Mouse (Mus musculus): ENCODE results near the gene Mrpl33.

The Mrpl33 gene

GRCm38 (mm10) chr5:31698297-31698726 is 101.6 kb downstream of the Mrpl33 start:
- peak; percentile 95 for DNase-seq (ENCODE audit: low read depth)

- no peak for DNase-seq (ENCODE audit: low read depth)
Observed at GRCm38 (mm10) chr5:31698931-31699330, 102.2 kb downstream of the Mrpl33 start.

GRCm38 (mm10) chr5:31699397-31699796 is 102.7 kb downstream of the Mrpl33 start:
- no peak for DNase-seq (ENCODE audit: low read depth)

- DNase-seq (ENCODE audit: low read depth): no peak
Observed at GRCm38 (mm10) chr5:31704971-31705370, 108.2 kb downstream of the Mrpl33 start.

GRCm38 (mm10) chr5:31706826-31707225 is 110.1 kb downstream of the Mrpl33 start:
- no peak for DNase-seq (ENCODE audit: low read depth)

GRCm38 (mm10) chr5:31709389-31709788 is 112.7 kb downstream of the Mrpl33 start:
- no peak for DNase-seq (ENCODE audit: low read depth)

- no peak for DNase-seq (ENCODE audit: low read depth)
Observed at GRCm38 (mm10) chr5:31713280-31713711, 116.6 kb downstream of the Mrpl33 start.

- no peak for DNase-seq (ENCODE audit: low read depth)
Observed at GRCm38 (mm10) chr5:31713841-31714264, 117.1 kb downstream of the Mrpl33 start.
